Mouse (Mus musculus) heart, adult 11 months (tissue): ENCODE data around the gene Odf3.

Experiments used
- DNase-seq: peaks from one replicate; pipeline ENCODE4 v3.0.0; 2022

Gene Odf3

DNA sequence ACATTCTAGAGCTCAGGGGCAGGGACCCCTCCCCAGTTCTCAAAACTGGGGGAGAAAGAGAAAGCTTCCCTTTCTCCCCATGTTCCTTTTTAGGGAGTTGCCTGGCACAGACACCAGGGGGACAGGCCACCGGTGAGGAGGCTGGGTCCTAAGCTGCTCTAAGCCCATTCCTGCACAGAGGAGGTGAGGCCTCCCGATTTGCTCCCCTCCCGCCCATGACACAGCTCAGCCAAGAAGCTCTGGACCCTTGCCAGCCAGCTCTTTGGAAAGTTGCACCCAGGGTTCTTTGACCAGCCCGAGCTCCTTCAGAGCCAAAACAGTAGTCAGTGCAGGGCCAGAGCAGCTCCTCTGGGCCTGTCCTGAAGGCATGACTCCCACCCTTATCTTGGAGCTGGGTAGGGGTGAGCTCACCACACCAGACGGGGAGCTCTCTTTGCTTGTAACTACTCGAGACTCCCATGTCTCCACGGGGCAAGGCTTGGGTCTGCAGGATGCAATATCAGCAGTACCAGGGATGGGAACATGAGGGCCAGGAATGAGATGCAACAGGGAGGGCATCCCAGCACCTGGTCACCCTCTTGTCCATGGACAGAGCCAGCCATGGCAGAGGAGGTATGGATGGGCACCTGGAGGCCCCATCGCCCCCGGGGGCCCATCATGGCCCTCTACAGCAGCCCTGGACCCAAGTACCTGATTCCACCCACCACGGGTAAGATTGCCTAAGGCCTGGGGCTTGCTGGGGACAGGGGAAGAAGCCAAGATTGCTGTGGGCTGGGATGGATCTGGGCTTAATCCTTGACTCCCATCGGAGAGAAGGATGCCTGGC lies at the start of gene Odf3:
TSS of gene Odf3 (plus strand) at position 51 of the 826 bp plus-strand sequence.
- DNase-seq = peak; percentile 90

DNA sequence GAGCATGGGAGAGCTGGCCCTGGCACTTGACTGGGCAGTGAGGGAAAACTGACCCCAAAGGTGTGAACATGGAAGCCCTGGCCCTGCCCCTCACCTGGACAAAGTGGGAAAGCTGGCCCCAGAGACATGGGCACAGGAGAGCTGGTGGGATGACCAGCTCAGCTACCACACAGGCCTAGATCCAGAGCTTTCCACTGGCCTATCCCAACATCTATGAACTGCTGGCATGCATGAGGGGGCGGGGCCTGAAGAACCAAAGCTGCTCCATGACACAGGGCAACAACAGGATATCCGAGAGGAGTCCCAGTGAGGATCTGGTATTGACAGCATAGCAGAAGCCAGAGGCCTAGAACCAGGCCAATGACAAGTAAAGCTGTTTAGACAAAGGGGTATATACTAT lies 49.4 kb upstream of the Odf3 start:
- DNase-seq = peak; percentile 76

DNA sequence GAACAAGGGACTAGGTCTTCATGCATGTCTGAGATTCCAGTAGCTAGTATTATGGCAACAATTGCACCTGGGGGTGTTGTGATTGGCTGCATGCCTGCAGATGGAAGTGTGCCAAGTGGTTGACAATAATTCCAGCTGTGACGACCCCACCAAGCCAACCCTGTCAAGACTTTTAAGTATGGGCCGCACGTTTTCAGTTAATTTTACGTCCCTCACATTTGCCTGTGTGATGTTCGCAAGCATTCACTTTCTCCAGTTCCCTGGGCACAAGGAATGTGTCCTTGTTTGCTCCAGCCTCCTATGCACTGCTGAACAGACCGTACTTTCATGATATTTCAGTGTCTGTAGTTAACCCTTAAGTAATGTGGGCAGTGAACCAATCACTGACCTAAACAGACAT lies 45.0 kb upstream of the Odf3 start:
- DNase-seq = peak; percentile 61

DNA sequence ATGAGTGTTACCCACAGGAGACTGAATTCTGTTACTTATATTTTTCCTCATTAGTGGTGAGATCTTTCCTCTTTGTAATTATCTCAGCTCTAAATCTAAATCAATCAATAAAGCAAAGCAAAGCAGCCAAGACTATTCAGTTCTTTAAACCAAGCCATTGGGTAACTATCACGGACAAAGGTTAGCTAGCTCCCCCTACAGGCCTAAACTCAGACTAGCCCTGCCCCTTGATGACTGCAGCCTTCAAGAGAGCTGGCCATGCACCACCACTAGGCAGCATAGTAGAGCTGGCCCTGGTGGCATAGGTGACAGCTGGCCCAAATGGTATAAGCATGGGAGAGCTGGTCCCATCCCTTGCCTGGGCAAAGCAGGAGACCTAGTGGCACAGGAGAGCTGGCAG lies 41.9 kb upstream of the Odf3 start:
- DNase-seq = no peak

DNA sequence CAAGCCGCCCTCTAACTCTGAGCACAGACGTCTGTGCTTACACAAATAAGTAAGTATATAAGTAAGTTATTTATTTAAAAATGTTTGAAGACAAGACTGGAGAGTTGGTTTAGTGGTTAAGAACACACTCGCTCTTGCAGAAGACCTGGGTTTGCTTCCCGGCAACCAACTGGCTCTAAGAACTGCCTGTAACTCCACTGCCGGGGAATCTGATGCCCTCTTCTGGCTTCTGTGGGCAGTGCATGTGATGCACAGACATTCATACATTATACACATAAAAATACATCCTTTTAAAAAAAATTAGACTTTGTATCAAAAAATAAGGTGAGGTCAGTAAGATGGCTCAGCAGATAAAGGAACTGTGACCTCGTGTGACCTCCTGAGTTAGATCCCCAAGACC lies 37.1 kb upstream of the Odf3 start:
- no peak for DNase-seq

DNA sequence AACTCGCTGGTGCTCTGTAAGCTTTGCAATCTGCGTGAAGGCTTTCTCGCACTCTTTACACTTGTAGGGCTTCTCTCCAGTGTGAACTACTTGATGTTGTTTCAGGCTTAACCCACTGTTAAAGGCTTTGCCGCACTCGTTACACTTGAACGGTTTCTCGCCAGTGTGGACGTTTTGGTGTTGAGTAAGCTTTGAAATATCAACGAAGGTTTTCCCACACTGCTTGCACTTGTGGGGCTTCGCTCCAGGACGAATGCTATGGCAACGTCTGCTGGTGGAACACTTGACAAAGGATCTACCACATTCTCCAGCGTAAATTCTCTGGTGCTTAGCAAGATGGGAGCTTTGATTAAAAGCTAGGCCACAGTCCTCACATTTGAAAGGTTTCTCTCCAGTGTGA lies 35.9 kb upstream of the Odf3 start:
- peak; percentile 55 for DNase-seq

DNA sequence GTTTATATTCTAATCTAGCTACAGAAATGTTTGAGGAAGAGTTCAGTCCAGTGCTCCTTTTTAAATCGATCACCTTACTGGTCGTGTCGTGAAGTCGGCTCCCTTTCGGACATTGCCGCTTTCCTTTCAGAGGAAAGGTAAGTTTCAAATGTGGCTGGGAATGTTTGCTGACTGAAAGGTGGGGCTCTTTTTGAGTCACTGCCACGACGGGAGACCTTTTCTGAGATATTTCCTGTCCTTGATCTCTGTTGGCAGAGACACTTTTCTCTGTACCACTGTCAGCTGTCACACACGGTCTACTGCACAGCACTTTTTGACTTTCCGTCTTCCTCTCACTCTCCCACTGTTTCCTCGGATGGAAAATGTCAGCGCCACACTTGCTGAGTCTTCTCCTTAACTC lies 34.8 kb upstream of the Odf3 start:
- DNase-seq = no peak

DNA sequence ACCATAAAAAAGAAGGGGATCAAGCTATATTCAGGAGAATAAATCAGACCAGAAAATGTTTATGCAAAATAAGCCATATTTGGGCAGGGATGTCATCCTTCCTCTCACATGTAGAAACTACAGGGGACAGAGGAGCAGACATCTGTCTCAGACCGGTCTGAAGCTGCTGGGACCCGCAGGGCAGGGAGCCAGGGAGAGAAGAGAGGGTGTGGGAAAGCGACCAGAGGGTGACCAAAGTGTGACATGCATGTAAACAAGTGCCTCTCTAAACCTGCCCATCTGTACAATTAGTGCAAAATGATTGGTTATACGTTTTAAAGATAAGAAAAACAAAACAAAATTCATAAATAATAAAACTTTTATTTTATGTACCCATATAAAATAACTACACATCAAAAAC lies 27.4 kb upstream of the Odf3 start:
- peak; percentile 57 for DNase-seq

DNA sequence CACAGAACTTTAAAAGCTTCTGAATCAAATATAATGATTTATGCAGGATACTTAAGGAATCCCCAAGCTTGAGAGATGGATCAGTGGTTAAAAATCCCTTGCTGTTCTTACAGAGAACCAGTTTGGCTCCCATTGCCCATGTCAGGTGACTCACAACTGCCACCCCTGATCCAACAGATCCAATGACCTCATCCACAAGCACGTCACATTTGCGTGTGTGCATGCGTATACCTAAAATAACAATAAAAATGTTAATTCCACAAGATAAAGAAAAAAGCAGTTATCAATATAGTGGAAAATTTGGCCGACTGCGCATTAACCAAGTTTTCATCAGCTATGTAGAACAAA lies 26.3 kb upstream of the Odf3 start:
- DNase-seq = peak; percentile 73

DNA sequence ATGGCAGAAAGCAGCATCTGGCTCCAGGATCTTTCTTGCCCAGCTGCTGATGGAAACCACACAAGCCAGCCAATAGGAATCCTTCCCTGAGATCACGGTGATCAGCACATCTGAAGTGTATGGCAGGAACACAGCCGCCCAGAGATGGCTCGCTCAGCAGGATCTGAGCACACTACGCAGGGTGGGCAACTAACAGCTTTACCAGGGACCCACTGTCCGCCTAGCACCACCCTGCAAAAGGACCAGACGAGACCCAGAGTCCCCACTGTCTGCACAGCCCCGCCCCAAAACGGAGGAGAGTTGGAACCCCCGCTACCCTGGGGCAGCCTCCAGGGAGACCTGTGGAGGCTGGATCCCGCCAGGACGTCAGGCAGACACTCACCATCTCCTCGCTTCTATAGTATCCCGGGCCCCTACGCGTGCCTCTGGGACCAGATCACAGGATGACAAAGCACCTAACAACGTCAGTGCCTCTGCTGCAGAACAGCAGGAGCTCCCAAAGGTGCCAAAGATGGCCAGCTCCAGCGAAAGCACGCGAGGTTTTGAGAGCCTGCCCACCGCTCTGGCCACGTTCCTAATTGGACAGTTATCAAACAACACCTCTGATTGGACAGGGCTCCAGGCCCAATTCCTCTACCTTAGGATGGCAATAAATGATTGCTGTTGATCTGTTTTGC lies 25.8 kb upstream of the Odf3 start, which contains the start of gene Zfp941:
TSS of gene Zfp941 (minus strand) at position 526 of the 677 bp plus-strand sequence.
- DNase-seq = peak; percentile 90

DNA sequence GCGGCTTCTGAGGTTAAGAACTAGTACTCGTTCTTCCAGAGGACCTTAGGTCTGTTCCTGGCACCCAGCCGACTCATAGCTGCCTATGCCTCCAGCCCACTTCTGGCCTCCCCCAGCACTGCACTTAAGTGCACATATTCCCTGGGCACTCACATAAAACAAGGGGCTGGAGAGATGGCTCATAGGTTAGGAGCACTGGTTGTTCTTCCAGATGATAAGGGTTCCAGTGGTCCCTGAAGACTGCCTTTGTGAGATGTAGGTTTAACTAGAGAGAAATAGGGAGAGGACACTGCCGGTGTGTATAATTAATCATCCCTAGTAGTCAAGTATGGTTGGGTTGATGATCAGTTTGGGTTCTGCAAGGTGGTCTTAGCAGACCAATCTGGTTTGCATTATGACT lies 24.9 kb upstream of the Odf3 start:
- peak; percentile 68 for DNase-seq

DNA sequence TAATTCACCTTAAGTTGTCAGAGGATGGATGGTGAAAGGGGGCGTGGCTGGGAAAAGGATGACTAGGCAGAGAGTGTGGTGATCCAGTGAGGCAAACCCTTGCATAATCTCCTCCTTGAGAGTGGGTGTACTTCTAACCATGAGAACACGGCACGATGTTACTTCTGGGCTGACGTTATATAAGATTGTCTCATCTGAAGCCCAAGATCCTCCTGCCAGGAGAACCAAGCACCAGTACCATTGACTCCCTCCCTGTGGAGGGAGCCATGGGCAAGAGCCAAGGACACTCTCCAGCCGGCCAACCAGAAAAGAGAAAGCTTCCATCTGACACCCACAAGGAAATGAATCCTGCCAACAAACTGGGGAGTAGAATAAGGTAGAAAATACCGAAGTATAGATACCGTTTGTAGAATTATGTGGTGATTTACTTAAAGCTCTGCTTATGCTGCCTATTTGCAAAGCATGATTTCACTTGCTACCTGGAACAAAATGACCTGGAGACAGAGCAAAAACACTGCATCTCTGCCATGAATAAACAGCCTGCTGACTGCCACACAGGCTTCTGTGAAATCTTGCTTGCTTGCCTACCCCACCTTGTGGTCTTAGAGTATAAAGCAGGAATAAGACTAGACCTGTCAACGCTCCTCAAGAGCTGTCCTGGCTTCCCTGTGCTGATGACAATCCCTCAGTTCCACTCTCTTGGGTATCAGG lies 19.3 kb upstream of the Odf3 start:
- peak; percentile 93 for DNase-seq

DNA sequence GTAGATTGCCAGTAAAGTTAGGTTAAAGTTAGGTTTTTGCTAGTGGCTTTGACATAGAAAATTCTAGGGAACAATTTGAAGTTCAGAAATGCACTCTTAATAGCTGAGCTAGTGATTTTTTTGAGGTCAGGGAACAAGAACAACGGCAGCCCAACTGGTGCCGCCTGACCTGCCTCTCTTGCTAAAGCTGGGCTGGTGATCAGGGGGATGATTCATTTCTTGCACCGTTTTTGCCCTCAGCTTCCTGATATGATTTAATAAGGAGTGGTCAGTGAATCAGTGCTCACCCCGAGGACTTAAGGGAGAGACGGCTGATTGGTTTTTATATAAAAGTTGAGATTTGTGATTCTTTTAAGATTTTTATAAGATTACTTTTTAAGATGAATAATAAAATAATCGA lies 16.2 kb upstream of the Odf3 start:
- peak; percentile 80 for DNase-seq

DNA sequence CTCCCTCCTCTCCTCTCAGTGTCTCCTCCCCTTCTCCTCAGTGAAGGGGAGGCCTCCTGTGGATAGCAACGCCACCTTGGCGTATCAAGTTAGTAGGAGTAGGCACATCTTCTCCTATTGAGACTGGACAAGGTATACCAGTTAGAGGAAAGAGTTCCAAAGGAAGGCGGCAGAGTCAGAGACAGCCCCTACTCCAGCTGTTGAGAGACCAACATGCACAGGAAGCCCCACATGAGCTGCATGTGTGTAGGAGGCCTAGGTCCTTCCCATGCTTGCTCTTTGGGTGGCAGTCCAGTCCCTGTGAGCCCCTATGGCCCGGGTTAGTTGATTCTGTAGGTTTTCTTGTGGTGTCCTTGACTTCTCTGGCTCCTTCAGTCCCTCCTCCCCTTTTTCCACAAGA lies 14.3 kb upstream of the Odf3 start:
- peak; percentile 63 for DNase-seq

DNA sequence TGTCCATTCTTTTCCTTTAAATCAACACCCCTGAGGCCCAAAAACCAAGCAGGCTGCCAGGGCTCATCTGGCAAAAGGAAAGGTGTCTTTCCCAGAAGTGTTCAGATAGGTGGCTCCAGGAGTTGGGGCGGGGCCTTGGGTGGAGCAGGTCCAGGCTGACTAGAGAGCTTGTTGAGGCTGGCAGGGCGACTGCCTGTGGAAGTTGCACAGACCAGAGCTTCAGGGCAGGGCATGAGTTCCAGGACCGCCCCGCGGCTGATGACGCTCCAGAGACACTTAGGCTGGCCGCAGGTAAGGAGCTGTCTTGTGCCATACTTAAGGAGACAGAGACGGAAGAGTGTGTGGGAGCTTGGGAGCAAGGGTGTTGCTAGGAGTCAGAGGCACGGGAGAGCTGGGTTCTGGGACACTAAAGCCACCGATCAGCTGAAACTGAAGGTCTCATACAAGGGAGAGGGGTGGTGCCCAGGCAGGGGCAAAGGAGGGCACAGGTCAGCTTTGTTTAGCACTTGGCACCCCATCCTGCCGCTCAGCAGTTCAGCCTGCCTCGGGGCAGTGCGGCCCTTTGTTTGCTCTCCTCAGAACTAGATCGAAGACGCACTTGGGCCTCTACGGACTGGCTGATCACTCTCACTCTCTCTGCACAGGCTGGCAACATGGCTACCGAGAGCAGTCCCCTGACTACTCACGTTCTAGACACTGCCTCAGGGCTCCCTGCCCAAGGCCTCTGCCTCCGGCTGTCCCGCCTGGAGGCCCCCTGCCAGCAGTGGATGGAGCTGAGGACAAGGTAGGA lies 12.4 kb upstream of the Odf3 start, which contains the start of gene Urah:
TSS of gene Urah (plus strand) at position 51 of the 790 bp plus-strand sequence.
- DNase-seq = peak; percentile 88

DNA sequence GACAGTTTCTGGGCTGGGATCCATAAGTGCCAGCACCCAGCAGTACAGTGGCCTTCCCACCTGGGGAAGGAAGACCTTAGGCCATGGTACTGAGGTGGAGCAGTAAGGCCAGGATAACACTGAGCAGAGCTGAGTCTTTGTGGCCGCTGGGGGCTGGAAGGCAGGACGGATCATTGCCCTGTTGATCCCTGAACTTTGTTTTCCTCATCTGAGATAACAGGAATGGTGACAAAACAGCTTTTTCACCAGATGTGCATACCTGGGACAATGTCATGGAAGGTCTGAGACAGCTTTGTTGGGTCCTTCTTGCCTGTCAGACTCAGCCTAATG lies 11.9 kb upstream of the Odf3 start:
- DNase-seq = peak; percentile 64

DNA sequence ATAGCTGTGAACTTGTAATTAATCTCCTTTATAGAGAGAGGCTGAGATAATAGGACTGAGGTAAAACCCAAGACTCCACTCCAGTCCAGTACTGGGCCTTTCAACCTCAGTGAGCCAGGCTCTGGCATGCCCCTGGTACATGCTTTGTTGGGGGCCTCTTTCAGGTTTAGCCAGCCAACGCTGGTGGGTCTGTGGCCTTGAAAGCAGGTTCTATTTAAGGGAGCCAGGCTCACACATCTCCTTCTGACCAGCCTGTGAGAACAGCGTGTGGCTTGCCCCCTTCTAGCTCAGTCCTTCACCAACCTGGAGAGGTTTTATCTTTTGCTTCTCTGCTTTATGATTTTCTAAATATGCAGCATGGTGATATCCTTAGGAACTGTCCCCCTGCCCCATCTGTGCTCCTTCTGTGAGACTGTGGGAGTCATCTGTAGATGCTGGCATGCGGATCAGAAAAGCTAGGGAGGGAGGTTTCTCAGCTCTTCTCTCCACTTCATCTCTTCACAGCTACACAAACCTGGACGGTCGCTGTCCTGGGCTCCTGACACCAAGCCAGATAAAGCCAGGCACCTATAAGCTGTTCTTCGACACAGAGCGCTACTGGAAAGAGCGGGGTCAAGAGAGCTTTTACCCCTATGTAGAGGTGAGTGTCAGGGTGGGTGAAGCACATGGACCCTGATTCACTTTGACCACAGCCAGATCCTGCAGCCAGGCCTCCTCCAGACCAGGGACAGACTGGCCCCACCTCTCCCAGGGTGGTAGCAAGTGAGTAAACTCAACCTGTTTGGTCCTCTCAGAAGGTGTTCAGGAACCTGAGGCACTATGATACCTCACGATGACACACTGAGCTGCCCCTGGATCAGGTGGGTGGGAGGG lies 11.1 kb upstream of the Odf3 start:
- DNase-seq = peak; percentile 79

DNA sequence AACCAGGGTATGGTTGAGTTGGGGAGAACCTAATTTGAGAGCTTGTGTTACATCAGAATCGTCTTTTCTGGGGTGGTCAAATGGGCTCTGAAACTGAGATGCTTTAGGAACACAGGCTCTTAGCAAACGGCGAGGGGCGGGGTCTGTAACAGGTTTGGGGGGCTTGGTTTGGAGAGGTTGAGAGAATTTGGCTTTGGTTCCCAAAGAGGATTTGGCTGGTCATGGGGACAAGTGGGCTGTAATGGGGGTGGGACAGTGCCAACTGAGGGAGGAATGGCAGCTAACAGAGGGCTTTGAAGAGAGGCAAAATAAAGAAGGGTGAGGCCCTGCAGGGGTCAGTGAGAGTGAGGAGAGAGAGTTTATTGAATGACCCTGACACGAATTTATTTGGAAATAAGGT lies 8.0 kb upstream of the Odf3 start:
- DNase-seq = peak; percentile 83

DNA sequence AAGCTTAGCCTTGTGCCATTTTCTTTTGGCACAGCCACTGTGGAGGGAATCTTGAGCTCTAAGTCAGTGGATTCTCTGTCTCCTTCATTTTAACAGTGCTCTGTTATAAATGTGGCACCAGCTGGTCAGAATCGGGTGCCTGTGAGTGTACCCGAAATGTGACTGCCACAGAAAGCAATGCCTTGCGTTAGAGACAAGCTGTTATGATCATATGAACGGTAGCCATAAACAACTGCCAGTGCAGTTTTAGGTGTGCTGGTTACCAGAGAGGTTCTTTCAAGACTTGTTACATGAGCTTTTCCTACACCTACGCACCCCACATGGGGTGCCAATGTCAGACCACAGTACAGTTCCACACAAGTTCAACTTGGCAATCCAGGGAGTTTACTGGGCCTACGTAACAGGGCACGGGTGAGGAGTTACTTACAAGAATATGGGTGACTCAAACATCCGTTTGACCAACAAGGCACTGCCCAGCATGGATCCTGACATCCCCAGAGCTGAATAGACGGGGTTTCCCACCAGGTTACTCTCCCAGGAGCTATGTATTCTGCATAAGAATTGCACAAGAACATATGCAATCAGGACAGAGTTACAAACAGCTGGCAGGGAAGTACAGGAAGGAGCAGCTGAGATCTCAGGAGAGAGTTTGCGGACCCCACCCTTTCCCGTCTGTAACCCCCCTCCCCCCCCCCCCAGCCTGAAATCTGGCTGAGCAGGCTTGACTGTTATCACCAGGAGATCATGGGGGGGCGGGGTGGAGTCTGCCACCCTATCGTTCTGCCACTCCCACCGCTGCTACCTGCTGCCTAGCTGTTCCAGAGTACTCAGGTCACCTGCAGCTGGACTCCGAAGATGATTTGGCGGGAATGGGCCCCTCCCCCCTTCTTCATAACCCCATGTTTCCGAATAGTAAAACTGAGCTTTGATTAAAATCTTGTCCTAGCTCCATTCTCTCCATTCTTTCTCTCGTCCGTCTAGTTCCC lies 6.6 kb upstream of the Odf3 start:
- peak; percentile 73 for DNase-seq

DNA sequence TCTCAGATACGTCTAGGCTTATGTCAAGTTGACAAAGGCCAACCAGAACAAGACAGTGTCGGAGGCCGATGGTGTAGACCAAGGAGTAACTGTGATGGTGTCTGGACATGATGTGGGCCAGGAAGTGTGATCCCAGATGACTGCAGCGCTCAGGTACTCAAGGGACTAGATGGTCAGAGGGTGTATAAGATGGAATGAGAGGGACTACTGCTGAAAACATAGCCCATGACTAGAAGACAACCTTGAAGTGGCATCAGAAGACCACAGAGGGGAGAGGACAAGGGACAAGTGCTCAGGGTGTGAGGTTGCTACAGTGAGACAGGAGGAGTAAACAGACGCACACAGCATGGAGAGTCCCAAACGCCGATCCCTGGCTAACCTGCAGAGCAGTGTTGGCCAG lies 3.8 kb upstream of the Odf3 start:
- peak; percentile 84 for DNase-seq
